Mouse (Mus musculus) heart, adult 11 months (tissue): ENCODE results near the gene Car3.

Source experiments
- DNase-seq: peaks from one replicate; pipeline ENCODE4 v3.0.0; 2022

Car3 gene

GRCm38 (mm10) chr3:14915355-14915754 is 52.0 kb downstream of the Car3 start:
- no peak for DNase-seq

GRCm38 (mm10) chr3:14917261-14917660 is 53.9 kb downstream of the Car3 start:
- no peak for DNase-seq
